Mouse (Mus musculus) testis, postnatal 10 days (tissue): ENCODE data around the gene Pkn3.
"Not testable (repeated sequence)": the region's sequence is repeated elsewhere in the genome, so short reads cannot be mapped to it uniquely, and the experiment has no call there.

Experiments used
- DNase-seq: peaks from one replicate; pipeline ENCODE4 v3.0.0; 2021; ENCODE audit warnings: low spot score

Pkn3 gene

DNA sequence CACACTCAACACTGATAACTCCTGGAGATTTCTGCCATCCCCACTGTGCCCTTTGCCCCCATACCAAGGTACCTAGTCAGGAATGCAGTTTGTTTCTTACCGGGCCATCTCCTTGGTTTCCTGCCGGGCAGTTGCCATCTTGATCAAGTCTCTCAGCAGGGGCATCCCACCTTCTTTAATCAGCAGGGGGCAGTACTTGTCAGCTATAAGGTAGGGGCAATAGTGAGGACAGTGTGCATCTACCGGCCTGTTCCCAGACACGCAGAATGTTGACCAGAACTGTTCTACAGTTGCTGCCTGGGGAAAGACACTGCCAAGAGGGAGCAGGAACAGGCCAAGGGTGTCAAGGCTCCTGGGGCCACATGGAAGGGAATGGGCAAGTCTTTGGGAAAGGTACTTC lies 22.7 kb downstream of the Pkn3 start:
- DNase-seq, result no peak

- peak; percentile 71 for DNase-seq
Measured at GRCm38 (mm10) chr2:30106364-30106763, 28.9 kb downstream of the Pkn3 start.

GRCm38 (mm10) chr2:30107646-30108045 lies 30.2 kb downstream of the Pkn3 start:
- DNase-seq, result no peak

- no peak for DNase-seq
Measured at GRCm38 (mm10) chr2:30108260-30108659, 30.8 kb downstream of the Pkn3 start.

- DNase-seq, result no peak
Measured at GRCm38 (mm10) chr2:30111500-30111899, 34.0 kb downstream of the Pkn3 start.

DNA sequence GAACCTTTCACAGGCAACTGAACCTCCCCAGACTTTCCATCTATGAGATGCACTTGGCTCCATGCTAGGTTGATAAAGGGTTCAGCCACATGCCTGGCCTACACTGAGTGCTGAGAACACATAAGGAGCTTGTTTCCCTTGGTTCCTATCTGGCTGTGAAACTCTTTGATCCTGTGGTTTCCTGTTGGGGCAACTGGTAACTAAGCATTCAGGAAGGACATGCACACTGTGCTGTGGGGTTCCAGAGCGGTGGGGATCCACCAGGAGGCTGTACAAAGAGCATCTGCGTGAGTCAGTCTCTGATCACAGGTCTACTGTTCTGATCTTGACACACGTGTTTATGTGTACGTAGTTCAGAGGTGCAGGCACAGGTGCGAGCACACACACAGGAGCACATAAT lies 35.1 kb downstream of the Pkn3 start:
- no peak for DNase-seq

DNA sequence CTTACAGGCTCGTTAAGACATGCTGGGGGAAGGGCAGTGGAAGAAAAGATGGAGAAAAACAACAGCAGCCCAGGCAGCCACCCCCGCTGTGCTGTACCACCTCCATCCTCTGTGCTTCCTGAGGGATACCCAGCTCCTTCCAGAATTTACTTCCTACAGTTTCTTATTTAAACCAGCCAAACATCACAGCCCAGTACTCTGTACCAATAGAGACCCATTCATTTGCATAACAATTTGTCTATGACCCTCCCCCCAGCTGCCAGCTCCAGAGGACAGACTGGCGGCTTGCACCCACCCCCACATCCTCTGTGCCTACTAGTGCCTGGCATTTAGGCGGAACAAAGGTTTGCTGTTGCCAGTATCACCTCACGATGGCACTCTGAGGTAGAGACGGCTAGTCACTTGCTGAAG lies 42.2 kb downstream of the Pkn3 start:
- DNase-seq, result no peak

DNA sequence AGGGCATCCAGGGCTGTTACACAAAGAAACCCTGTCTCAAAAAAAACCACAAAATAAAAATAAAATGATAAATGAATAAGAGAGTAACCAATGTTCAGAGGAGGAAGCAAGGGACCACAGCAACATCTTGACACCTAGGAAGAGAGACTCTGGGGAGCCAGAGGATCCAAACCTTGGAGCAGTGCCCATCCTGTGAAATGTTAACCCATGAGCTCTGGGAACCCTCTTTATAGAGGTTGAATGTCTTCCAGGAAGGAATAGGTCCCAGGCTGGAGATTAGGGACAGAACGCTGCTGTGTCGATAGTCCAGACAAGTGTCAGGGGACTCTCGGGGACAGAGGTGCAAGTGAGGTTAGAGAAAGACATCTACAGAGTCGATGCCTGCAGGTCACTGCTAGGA lies 42.8 kb downstream of the Pkn3 start:
- DNase-seq, result no peak

DNA sequence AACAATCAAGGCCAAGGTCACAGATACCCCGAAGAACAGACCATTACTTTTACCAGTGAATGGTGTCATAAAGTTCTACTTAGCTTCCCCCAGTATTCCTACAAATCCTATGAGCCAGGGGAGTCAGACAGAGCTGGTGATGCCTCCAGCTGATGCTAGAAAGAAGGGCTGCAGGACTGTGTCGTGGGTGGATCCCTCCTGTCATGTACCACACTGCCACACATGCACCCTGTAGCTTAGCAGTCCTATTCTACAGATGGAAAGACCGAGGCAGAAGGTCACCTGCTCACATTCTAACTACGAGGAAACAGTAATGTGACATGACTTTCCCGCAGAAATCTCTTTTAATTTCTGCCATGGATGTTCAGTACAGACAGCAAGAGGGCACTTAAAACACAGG lies 45.3 kb downstream of the Pkn3 start:
- no peak for DNase-seq

DNA sequence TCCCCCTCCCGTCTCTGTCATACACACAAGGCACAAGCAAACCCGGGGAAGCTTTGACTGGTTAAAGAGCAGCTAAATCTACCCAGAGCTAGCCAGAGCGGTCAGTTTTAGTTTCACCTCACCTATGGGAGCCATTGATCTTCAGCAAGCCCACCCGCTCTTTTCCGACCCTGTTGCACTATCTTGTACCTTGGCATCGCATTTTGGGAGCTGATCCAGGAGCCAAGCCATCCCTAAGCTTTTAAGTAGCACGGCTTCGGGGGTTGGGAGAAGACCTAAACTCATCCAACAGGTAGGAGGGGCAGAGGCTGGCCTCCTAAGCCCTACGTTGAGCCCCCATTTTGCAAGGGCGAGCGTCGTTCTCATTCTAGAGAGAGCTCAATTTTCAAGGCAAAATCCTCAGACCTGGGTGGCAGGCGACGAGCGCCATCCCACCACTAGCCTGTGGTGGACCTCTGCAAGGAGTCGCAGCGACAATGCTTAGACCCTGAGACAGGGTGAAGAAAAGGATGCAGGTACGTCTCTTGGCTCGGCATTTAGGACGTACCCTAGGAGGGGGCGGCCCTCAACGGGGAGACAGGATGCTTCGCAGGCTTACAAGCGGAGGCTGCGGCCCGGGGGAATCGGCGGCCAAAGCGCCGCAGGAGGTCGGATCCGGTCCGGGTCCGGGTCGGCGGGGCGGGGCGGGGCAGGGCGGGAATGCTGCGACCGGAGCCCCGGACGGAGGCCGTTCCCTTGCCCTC lies 46.4 kb downstream of the Pkn3 start:
- no peak for DNase-seq

DNA sequence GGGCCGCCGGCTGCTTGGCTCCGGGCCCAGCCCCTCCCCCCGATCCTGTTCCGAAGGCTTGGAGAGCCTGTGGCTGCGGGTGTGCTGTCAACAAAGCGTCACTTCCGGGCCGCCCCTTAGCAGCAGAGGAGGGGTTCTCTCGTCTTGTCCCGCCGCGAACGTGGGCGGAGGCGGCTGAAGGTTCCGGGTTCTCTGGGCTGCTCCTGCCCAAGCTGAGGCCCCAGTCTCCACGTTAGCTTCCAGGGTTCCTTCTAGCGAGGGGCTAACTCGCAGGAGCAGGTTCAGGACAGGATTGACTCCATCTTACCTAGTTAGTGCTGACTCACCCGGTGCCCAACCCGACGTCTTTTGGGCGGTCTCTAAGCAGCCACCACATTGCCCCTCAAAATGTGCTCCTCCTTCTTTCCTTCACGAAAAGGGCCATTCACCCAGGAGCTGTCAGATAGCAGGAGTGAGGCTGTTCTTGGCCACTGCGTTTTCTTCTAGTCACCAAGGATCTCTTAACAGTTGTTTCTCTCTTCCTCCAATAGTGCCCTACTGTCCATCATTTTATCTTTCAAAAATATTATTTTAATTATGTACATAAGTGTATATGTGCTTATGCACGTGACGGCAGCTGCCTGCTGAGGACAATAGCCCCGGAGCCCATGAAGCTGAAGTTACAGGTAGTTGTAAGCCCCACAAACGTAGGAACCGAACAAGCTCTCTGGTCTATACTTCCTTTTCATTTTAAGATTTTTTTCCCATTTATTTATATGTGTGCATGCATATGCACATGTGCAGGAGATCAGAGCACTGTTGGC lies 47.2 kb downstream of the Pkn3 start, which contains the start of gene Zer1:
TSS of gene Zer1 (minus strand) at position 114 of the 803 bp plus-strand sequence.
- peak; percentile 98 for DNase-seq

DNA sequence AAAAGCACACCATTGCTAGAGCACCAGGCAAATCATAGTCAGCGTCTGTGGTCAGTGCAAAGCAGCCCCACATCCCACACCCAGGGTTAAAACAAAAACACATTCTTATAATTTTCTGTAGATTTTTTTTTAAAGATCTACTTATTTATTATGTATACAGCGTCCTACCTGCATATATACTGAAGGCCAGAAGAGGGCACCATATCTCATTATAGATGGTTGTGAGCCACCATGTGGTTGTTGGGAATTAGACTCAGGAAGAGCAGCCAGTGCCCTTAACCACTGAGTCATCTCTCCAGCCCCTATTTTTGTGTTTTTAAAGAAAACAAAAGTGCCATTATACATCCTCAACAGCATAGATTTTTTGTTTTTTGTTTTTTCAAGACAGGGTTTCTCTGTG lies 51.3 kb downstream of the Pkn3 start:
- DNase-seq, result no peak

- DNase-seq, result no peak
Measured at GRCm38 (mm10) chr2:30130156-30130555, 52.7 kb downstream of the Pkn3 start.

- not testable (repeated sequence) for DNase-seq
Measured at GRCm38 (mm10) chr2:30131240-30131639, 53.8 kb downstream of the Pkn3 start.

- DNase-seq, result no peak
Measured at GRCm38 (mm10) chr2:30132801-30133612, 55.5 kb downstream of the Pkn3 start.

GRCm38 (mm10) chr2:30133613-30134377 lies 56.3 kb downstream of the Pkn3 start, which contains the start of gene Tbc1d13:
Gene Tbc1d13, plus strand, starts transcription at chr2:30133746.
- DNase-seq, result peak; percentile 98

GRCm38 (mm10) chr2:30134378-30134711 lies 56.9 kb downstream of the Pkn3 start:
- DNase-seq, result no peak

- no peak for DNase-seq
Measured at GRCm38 (mm10) chr2:30134928-30135620, 57.6 kb downstream of the Pkn3 start.

GRCm38 (mm10) chr2:30136458-30136857 lies 59.0 kb downstream of the Pkn3 start:
- no peak for DNase-seq

DNA sequence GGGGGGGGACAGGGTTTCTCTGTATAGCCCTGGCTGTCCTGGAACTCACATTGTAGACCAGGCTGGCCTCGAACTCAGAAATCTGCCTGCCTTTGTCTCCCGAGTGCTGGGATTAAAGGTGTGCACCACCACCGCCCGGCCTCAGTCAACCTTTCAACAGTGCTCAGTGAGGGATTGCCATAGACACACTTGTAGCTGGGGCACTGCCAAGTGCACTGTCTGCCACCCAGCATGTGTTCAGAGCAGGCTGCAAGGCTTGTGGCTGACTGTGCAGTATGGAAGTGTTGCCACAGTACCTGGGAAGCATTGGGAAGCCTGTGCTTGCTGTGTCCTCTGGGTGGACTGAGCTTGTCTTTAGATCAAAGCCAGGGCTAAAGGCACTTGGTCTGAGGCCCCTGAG lies 62.5 kb downstream of the Pkn3 start:
- not testable (repeated sequence) for DNase-seq
